Mouse (Mus musculus) layer of hippocampus, adult 11-12 months (tissue): ENCODE measurements around the gene Wnt9a.

Source experiments
- DNase-seq: peaks from one replicate; pipeline ENCODE4 v3.0.0; 2022; ENCODE audit warnings: low spot score

The Wnt9a gene

GRCm38 (mm10) chr11:59305008-59305820 lies 1.5 kb upstream of the Wnt9a start:
- DNase-seq: no peak

- DNase-seq: no peak
These were observed 910 bp upstream of the Wnt9a start for GRCm38 (mm10) chr11:59305821-59306215.

- DNase-seq: peak; percentile 71
These were observed 865 bp downstream of the Wnt9a start for GRCm38 (mm10) chr11:59307422-59308163.

- no peak for DNase-seq
These were observed 1.4 kb downstream of the Wnt9a start for GRCm38 (mm10) chr11:59308164-59308542.

GRCm38 (mm10) chr11:59308625-59309024 lies 1.9 kb downstream of the Wnt9a start:
- DNase-seq: no peak

- DNase-seq: no peak
These were observed 2.5 kb downstream of the Wnt9a start for GRCm38 (mm10) chr11:59309106-59309805.

GRCm38 (mm10) chr11:59309976-59310375 lies 3.2 kb downstream of the Wnt9a start:
- no peak for DNase-seq

- no peak for DNase-seq
These were observed 5.3 kb downstream of the Wnt9a start for GRCm38 (mm10) chr11:59312060-59312459.

GRCm38 (mm10) chr11:59312501-59312900 lies 5.8 kb downstream of the Wnt9a start:
- no peak for DNase-seq

- no peak for DNase-seq
These were observed 6.5 kb downstream of the Wnt9a start for GRCm38 (mm10) chr11:59313029-59313811.

GRCm38 (mm10) chr11:59313944-59314343 lies 7.2 kb downstream of the Wnt9a start:
- DNase-seq: no peak

GRCm38 (mm10) chr11:59316517-59316916 lies 9.8 kb downstream of the Wnt9a start:
- DNase-seq: no peak

- no peak for DNase-seq
These were observed 16.3 kb downstream of the Wnt9a start for GRCm38 (mm10) chr11:59322988-59323387.

- no peak for DNase-seq
These were observed 18.0 kb downstream of the Wnt9a start for GRCm38 (mm10) chr11:59324777-59325176.

- DNase-seq: no peak
These were observed 20.9 kb downstream of the Wnt9a start for GRCm38 (mm10) chr11:59327625-59328024.

GRCm38 (mm10) chr11:59329616-59330015 lies 22.9 kb downstream of the Wnt9a start:
- DNase-seq: no peak

GRCm38 (mm10) chr11:59330560-59330959 lies 23.8 kb downstream of the Wnt9a start:
- DNase-seq: peak; percentile 76

- DNase-seq: no peak
These were observed 24.6 kb downstream of the Wnt9a start for GRCm38 (mm10) chr11:59331167-59331869.

GRCm38 (mm10) chr11:59332938-59333337 lies 26.2 kb downstream of the Wnt9a start:
- DNase-seq: no peak

GRCm38 (mm10) chr11:59335150-59335549 lies 28.4 kb downstream of the Wnt9a start:
- DNase-seq: no peak

- DNase-seq: no peak
These were observed 29.2 kb downstream of the Wnt9a start for GRCm38 (mm10) chr11:59335942-59336341.
